Mouse (Mus musculus): ENCODE measurements around the gene Epb41. TPM values are rescaled to one million over a fixed set of nuclear protein-coding genes. Genes with fewer than 3 reads are reported as not detected.

The Epb41 gene
- 147 and 193 TPM in 2 replicates for polyA plus RNA-seq (2015; fragmentation: Nextera tagmentation; extraction: Ambion mirVana)

DNA sequence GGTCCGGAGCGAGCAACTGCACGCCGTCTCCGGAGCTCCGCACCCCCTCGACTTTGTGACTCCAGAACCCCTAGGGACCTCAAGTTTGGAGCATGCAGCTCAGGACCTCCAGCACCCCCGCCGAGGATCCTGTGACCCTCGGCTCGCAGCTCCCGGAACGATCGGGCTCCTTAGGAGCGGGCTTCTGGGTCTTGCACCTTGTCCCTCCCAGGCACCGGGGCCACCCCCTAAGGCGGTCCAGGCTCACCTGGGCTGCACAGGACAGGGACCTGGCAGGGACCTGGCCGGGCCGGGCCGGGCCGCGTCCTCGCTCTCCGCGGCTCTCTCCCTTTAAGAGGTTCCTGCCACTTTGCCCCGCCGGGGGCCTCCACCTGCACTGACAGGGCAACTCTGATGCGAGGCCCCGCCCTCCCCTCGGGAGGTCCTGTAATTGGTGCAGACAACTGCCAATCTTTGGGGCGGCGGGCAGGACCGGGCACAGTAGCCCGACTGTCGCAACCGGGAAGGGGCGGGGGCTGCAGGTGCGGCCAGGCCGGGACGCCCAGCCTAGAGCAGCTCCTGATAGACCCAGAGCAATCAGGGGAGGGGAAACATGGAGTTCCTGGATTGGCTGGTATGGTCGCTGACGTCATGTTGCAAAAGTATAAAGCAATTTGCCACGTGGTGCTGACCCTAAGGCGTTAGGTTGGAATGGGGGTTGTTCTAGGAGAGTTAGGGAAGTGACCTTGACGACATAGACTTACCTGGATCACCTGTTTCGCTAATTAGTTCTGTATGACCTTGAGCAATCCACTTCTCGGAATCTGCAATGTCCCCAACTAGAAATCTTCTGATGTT lies at the start of gene Epb41:
Gene Epb41, minus strand, starts transcription at position 389 of the 837 bp plus-strand sequence.
- Histone ChIP-seq H3K4me3 (replicated peaks) (peak within 1 kb of the TSS; percentile 99), H3K9me3 (replicated peaks) (no peaks in the 10 kb centered on the region), H3K4me2 (peak within 1 kb of the TSS; percentile 98), H3K27ac (peak within 1 kb of the TSS; percentile 100), H3K4me1 (replicated peaks) (peaks cover 84% of the 10 kb centered on the region), H3K36me3 (peaks cover 31% of the 10 kb centered on the region), H3K9ac (peak within 1 kb of the TSS; percentile 97), H3K27me3 (no peaks in the 10 kb centered on the region)
- peak; percentile 86 for ATAC-seq (ENCODE audit: low read depth)
- peak; percentile 100 for DNase-seq
- WGBS (ENCODE audit: insufficient replicate concordance): 1% methylated on average over 47 of the region's 47 CpGs

DNA sequence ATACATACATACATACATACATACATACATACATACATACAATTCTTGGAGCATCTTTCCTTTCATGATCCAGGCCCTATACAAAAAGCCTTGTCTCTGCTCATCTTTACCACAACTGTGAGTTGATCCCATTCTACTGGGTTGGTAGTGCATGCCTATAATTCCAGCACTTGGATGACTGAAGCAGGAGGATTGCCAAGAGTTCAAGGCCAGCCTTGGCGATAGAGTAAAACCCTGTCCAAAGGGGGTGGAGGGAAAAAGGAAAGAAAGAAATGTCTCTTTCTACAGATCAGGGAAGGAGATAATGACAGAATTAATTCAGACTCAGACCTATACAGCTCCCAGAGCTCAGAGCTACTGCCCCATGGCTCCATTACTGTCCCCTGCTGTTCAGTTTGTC lies 48.0 kb upstream of the Epb41 start:
- H3K4me3 ChIP-seq (replicated peaks): no peak overlapping the region
- no peaks in the 10 kb centered on the region for H3K4me1 ChIP-seq (replicated peaks)
- no peaks in the 10 kb centered on the region for H3K9me3 ChIP-seq (replicated peaks)
- no peak overlapping the region for H3K9ac ChIP-seq
- no peak overlapping the region for H3K27ac ChIP-seq
- H3K36me3 ChIP-seq: no peaks in the 10 kb centered on the region
- H3K4me2 ChIP-seq: no peak overlapping the region
- no peaks in the 10 kb centered on the region; the same call in 1 of the 2 replicates for H3K27me3 ChIP-seq
- DNase-seq: no peak
- no peak for ATAC-seq (ENCODE audit: low read depth)
- WGBS (ENCODE audit: insufficient replicate concordance): 94% methylated on average over 1 of the region's 1 CpGs

GRCm38 (mm10) chr4:132121674-132122073 lies 46.6 kb upstream of the Epb41 start:
- 55% methylated on average over 5 of the region's 5 CpGs for WGBS (ENCODE audit: insufficient replicate concordance)
- no peak for DNase-seq
- H3K9ac ChIP-seq: no peak overlapping the region
- no peak overlapping the region for H3K27ac ChIP-seq
- no peak overlapping the region for H3K4me3 ChIP-seq (replicated peaks)
- H3K27me3 ChIP-seq: peaks cover 8% of the 10 kb centered on the region
- ATAC-seq (ENCODE audit: low read depth): no peak
- H3K4me1 ChIP-seq (replicated peaks): no peaks in the 10 kb centered on the region
- no peaks in the 10 kb centered on the region for H3K9me3 ChIP-seq (replicated peaks)
- no peaks in the 10 kb centered on the region for H3K36me3 ChIP-seq
- H3K4me2 ChIP-seq: no peak overlapping the region

- Histone ChIP-seq H3K4me1 (replicated peaks) (no peaks in the 10 kb centered on the region), H3K27ac (no peak overlapping the region), H3K4me2 (no peak overlapping the region), H3K36me3 (no peaks in the 10 kb centered on the region), H3K9ac (no peak overlapping the region), H3K4me3 (replicated peaks) (no peak overlapping the region), H3K9me3 (replicated peaks) (no peaks in the 10 kb centered on the region), H3K27me3 (peaks cover 24% of the 10 kb centered on the region)
- WGBS (ENCODE audit: insufficient replicate concordance): 52% methylated on average over 9 of the region's 9 CpGs
- DNase-seq (no peak), ATAC-seq (ENCODE audit: low read depth) (no peak)
Observed at GRCm38 (mm10) chr4:132119566-132119965, 44.4 kb upstream of the Epb41 start.

DNA sequence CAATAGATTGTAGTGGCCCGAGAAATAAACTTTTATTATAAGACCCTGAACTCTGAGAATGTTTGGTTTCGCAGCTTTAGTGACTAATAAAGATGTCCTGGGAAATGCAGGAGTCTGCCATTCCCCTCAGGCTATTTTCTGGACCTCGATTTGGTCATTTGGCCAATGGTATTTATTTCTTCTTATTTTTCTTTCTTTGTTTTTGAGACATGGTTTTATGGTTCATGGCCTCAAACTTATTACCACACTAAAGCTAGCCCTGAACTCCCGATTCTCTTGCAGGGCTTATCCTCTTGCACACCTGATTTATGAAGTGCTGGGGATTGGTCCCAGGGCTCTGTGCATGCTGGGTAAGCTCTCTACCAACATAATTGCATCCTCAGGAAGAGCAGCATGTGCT lies 41.2 kb upstream of the Epb41 start:
- Histone ChIP-seq H3K27ac (no peak overlapping the region), H3K9me3 (replicated peaks) (no peaks in the 10 kb centered on the region), H3K4me2 (no peak overlapping the region), H3K4me3 (replicated peaks) (no peak overlapping the region), H3K27me3 (peaks cover 54% of the 10 kb centered on the region), H3K4me1 (replicated peaks) (peaks cover 9% of the 10 kb centered on the region), H3K9ac (no peak overlapping the region), H3K36me3 (no peaks in the 10 kb centered on the region)
- ATAC-seq (ENCODE audit: low read depth) (no peak), DNase-seq (no peak)
- WGBS (ENCODE audit: insufficient replicate concordance): 64% methylated on average over 4 of the region's 4 CpGs

DNA sequence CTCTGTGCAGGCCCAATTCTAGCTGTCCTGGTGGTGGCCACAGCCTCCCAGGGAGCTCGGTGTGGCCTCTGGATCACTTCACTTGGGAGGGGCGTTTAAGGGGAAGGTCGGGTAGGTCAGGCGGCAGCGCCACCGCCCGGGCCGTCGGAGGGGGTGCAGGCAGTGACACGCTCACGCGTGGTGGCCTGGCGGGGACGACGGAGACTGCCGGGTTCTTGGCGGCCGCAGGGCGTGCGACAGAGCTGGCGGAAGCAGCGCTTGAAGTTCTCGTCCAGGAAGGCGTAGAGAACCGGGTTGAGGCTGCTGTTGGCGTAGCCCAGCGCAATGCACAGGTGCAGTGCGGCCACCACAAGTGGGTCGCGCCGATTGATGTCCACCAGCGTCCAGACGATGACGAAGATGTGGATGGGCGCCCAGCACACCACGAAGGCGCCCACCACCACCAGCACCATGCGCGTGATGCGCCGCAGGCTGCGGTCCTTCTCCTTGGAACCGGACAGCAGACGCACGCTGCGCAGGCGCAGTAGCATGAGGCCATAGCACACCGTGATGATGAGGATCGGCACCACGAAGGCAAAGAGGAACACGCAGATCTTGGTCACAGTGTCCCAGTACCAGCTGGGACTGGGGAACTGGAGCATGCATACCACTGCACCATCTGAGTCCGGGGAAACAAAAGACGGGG lies 38.4 kb upstream of the Epb41 start:
- Histone ChIP-seq H3K36me3 (no peaks in the 10 kb centered on the region), H3K4me3 (replicated peaks) (peak overlapping the region; percentile 23), H3K27ac (no peak overlapping the region), H3K9ac (no peak overlapping the region), H3K4me1 (replicated peaks) (peaks cover 9% of the 10 kb centered on the region), H3K4me2 (peak overlapping the region; percentile 53), H3K27me3 (peaks cover 64% of the 10 kb centered on the region), H3K9me3 (replicated peaks) (no peaks in the 10 kb centered on the region)
- ATAC-seq (ENCODE audit: low read depth) (no peak), DNase-seq (no peak)
- WGBS (ENCODE audit: insufficient replicate concordance): 37% methylated on average over 53 of the region's 53 CpGs

DNA sequence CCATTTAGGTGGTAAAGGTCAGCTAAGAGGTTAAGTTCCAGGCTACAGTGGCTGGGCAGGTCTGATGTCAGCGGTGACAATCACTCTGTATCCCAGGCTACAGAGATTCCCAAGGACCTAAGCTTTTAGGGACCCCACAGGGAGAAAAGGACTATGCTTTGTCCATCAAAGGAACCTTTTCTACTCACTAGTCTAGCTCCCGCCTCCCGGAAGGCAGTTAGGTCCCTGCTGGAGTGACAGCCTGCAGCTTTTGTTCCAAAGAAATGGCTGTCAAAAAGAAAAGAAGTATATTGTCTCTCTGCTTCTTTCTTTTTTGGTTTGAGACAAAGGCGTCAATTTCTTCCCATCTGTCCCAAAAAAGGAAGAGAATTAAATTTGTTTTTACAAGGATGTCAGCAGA lies 36.1 kb upstream of the Epb41 start:
- H3K36me3 ChIP-seq: no peaks in the 10 kb centered on the region
- no peak overlapping the region for H3K4me3 ChIP-seq (replicated peaks)
- ATAC-seq (ENCODE audit: low read depth) (no peak), DNase-seq (no peak)
- WGBS (ENCODE audit: insufficient replicate concordance): 66% methylated on average over 4 of the region's 4 CpGs
- H3K9me3 ChIP-seq (replicated peaks): no peaks in the 10 kb centered on the region
- no peak overlapping the region for H3K9ac ChIP-seq
- H3K27ac ChIP-seq: no peak overlapping the region
- H3K4me1 ChIP-seq (replicated peaks): peaks cover 9% of the 10 kb centered on the region
- peaks cover 58% of the 10 kb centered on the region for H3K27me3 ChIP-seq
- no peak overlapping the region for H3K4me2 ChIP-seq

GRCm38 (mm10) chr4:132108221-132108620 lies 33.1 kb upstream of the Epb41 start:
- Histone ChIP-seq H3K9ac (no peak overlapping the region), H3K4me2 (no peak overlapping the region), H3K9me3 (replicated peaks) (no peaks in the 10 kb centered on the region), H3K27me3 (peaks cover 37% of the 10 kb centered on the region), H3K4me3 (replicated peaks) (no peak overlapping the region), H3K36me3 (no peaks in the 10 kb centered on the region), H3K4me1 (replicated peaks) (peaks cover 4% of the 10 kb centered on the region), H3K27ac (no peak overlapping the region)
- no peak for ATAC-seq (ENCODE audit: low read depth)
- 70% methylated on average over 7 of the region's 7 CpGs for WGBS (ENCODE audit: insufficient replicate concordance)
- DNase-seq: no peak

GRCm38 (mm10) chr4:132101152-132101551 lies 26.0 kb upstream of the Epb41 start:
- no peak overlapping the region for H3K4me3 ChIP-seq (replicated peaks)
- peaks cover 9% of the 10 kb centered on the region for H3K27me3 ChIP-seq
- ATAC-seq (ENCODE audit: low read depth): no peak
- H3K9me3 ChIP-seq (replicated peaks): no peaks in the 10 kb centered on the region
- H3K27ac ChIP-seq: no peak overlapping the region
- no peak overlapping the region for H3K4me2 ChIP-seq
- 36% methylated on average over 3 of the region's 3 CpGs for WGBS (ENCODE audit: insufficient replicate concordance)
- no peaks in the 10 kb centered on the region for H3K36me3 ChIP-seq
- H3K4me1 ChIP-seq (replicated peaks): no peaks in the 10 kb centered on the region
- no peak for DNase-seq
- H3K9ac ChIP-seq: no peak overlapping the region

DNA sequence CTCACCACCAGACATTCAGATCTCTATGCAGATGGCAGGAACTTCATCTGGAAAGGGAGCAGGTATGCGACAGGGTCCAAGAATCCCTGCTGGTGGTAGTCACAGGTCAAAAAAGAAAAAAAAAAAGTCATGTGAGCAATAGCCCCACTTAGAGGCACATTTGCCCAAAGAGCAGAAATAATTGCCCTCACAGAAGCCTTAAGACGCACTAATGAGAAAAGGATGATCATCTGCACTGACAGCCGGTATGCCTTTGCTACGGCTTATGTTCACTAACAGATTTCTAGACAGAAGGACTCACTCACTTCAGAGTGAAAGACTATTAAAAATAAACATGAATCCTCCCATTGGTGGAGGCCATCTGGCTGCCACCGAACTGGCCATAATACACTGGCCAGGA lies 24.4 kb upstream of the Epb41 start:
- Histone ChIP-seq H3K9me3 (replicated peaks) (no peaks in the 10 kb centered on the region), H3K9ac (no peak overlapping the region), H3K4me3 (replicated peaks) (no peak overlapping the region), H3K36me3 (no peaks in the 10 kb centered on the region), H3K4me2 (no peak overlapping the region), H3K4me1 (replicated peaks) (no peaks in the 10 kb centered on the region), H3K27ac (no peak overlapping the region), H3K27me3 (peaks cover 9% of the 10 kb centered on the region)
- DNase-seq (no peak), ATAC-seq (ENCODE audit: low read depth) (no peak)
- 75% methylated on average over 5 of the region's 5 CpGs for WGBS (ENCODE audit: insufficient replicate concordance)

DNA sequence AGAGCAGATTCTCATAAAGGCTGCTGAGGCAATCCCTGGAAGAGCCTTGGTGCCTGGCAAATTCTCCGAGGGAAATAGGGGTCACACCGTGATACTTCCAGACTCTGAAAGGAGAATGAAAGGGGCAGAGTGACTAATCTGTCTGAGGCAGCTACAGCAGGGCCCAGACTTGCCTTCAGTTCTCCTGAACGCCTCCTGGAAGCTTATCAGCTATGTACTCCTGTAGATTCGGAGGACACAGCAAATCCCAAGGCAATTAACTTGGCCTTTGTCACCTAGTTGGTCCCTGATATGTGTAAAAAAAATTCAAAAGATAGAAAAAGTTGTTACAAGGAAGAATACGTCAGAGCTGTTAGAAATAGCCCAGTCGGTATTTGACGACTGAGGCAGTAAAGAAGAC lies 19.9 kb upstream of the Epb41 start:
- Histone ChIP-seq H3K36me3 (no peaks in the 10 kb centered on the region), H3K4me2 (no peak overlapping the region), H3K27ac (no peak overlapping the region), H3K4me1 (replicated peaks) (peaks cover 7% of the 10 kb centered on the region), H3K9ac (no peak overlapping the region), H3K27me3 (peaks cover 6% of the 10 kb centered on the region; the same call in 1 of the 2 replicates), H3K9me3 (replicated peaks) (no peaks in the 10 kb centered on the region), H3K4me3 (replicated peaks) (no peak overlapping the region)
- WGBS (ENCODE audit: insufficient replicate concordance): 53% methylated on average over 7 of the region's 7 CpGs
- ATAC-seq (ENCODE audit: low read depth) (no peak), DNase-seq (no peak)

Measured in liver, embryonic 13.5 days (tissue).